Mouse (Mus musculus) kidney, adult 2 months (tissue): ENCODE measurements at regions not wholly inside any gene's neighbourhood (a gene's known extent, or its start where the extent isn't known, plus 50 kb on each side); places are given as distances from the start of the nearest gene placed in this dataset.

Experiments
- CTCF ChIP-seq: fragments of 200-500 bp; conservative IDR thresholded peaks from 2 replicates; pipeline ENCODE4 v1.5.1; 2011; ENCODE audit warnings: low read depth, mild to moderate bottlenecking, control low read depth, low read length, moderate library complexity, mixed read lengths; ENCODE audit not compliant: insufficient read depth, insufficient read length
- POLR2A ChIP-seq: fragments of 200-500 bp; IDR thresholded peaks from one replicate; pipeline ENCODE4 v1.6.1; 2011; ENCODE audit warnings: low read depth, low read length, control low read depth

GRCm38 (mm10) chr9:116241290-116241689 is 66.1 kb upstream of the Tgfbr2 start:
- TF ChIP-seq CTCF (no peak), POLR2A (no peak)
